Mouse (Mus musculus) cerebellum, postnatal 10 days (tissue): ENCODE data around the gene Ube2v1.

Experiments
- DNase-seq, 2 experiments: peaks; one replicate each; pipeline ENCODE4 v3.0.0; 2021; ENCODE audit warnings: mixed read lengths in 2 of 2

Gene Ube2v1

GRCm38 (mm10) chr2:167631591-167632448 lies at the start of gene Ube2v1:
Gene Ube2v1 (minus strand): TSS chr2:167632095.
- peak; percentile 98 to 99 for DNase-seq

GRCm38 (mm10) chr2:167680657-167681056 lies 48.8 kb upstream of the Ube2v1 start:
- DNase-seq: peak; percentile 73 to 78

- peak; percentile 93 to 96 for DNase-seq
These were observed 48.1 kb upstream of the Ube2v1 start for GRCm38 (mm10) chr2:167679902-167680430.

- DNase-seq: no peak
These were observed 46.7 kb upstream of the Ube2v1 start for GRCm38 (mm10) chr2:167678600-167678999.

GRCm38 (mm10) chr2:167675120-167675909 lies 43.4 kb upstream of the Ube2v1 start:
- DNase-seq: peak; percentile 65 to 66

GRCm38 (mm10) chr2:167672212-167672685 lies 40.4 kb upstream of the Ube2v1 start:
- peak in 1 of 2 experiments; percentile 52 for DNase-seq

- DNase-seq: no peak
These were observed 39.3 kb upstream of the Ube2v1 start for GRCm38 (mm10) chr2:167671101-167671633.

GRCm38 (mm10) chr2:167669398-167669797 lies 37.5 kb upstream of the Ube2v1 start:
- DNase-seq: no peak

GRCm38 (mm10) chr2:167668426-167668825 lies 36.5 kb upstream of the Ube2v1 start:
- DNase-seq: no peak

GRCm38 (mm10) chr2:167665972-167666713 lies 34.2 kb upstream of the Ube2v1 start:
- DNase-seq: no peak

- no peak for DNase-seq
These were observed 30.8 kb upstream of the Ube2v1 start for GRCm38 (mm10) chr2:167662713-167663112.

- peak; percentile 99 for DNase-seq
These were observed 29.6 kb upstream of the Ube2v1 start, which contains the start of gene Gm20431 for GRCm38 (mm10) chr2:167661270-167662203. Gene Gm20431 (minus strand): TSS chr2:167661496.

GRCm38 (mm10) chr2:167660611-167660971 lies 28.7 kb upstream of the Ube2v1 start:
- peak; percentile 38 to 48 for DNase-seq

- peak; percentile 77 to 78 for DNase-seq
These were observed 28.1 kb upstream of the Ube2v1 start for GRCm38 (mm10) chr2:167659847-167660610.

GRCm38 (mm10) chr2:167659177-167659846 lies 27.4 kb upstream of the Ube2v1 start:
- DNase-seq: no peak

- DNase-seq: no peak
These were observed 26.8 kb upstream of the Ube2v1 start for GRCm38 (mm10) chr2:167658712-167659111.

- DNase-seq: no peak
These were observed 26.1 kb upstream of the Ube2v1 start for GRCm38 (mm10) chr2:167657973-167658372.

- no peak for DNase-seq
These were observed 25.0 kb upstream of the Ube2v1 start for GRCm38 (mm10) chr2:167656629-167657478.
